Mouse (Mus musculus) stomach, postnatal 0 days (tissue): ENCODE results near the gene Cd22. TPM values are rescaled to one million over a fixed set of nuclear protein-coding genes. Genes with fewer than 3 reads are reported as not detected.

ENCODE experiments used
- ATAC-seq: fragments of 200-750 bp; cut with Nextera tagmentation; 2 replicates; pipeline ENCODE4 v1.8.0; 2017; ENCODE audit not compliant: low FRiP score, low TSS enrichment
- DNase-seq: peaks from one replicate; pipeline ENCODE4 v3.0.0-alpha.2; 2016; ENCODE audit warnings: low spot score
- H3K27ac ChIP-seq: fragments of 300-500 bp; sonication (generic); replicated peaks from 2 replicates; pipeline ENCODE4 v1.5.1; 2014; ENCODE audit warnings: mild to moderate bottlenecking, control low read depth
- H3K27me3 ChIP-seq: fragments of 300-500 bp; sonication (generic); 2 replicates; pipeline ENCODE4 v1.6.1; 2014; ENCODE audit warnings: low read length; ENCODE audit not compliant: control insufficient read depth, insufficient read depth
- H3K36me3 ChIP-seq: fragments of 300-500 bp; sonication (generic); 2 replicates; pipeline ENCODE4 v1.6.1; 2014; ENCODE audit warnings: low read length, mixed read lengths; ENCODE audit not compliant: control insufficient read depth, insufficient read depth
- H3K4me1 ChIP-seq: fragments of 300-500 bp; sonication (generic); replicated peaks from 2 replicates; pipeline ENCODE4 v1.6.1; 2014; ENCODE audit warnings: antibody characterized with exemption; ENCODE audit not compliant: control insufficient read depth, insufficient read depth
- H3K4me2 ChIP-seq: fragments of 300-500 bp; sonication (generic); replicated peaks from 2 replicates; pipeline ENCODE4 v1.6.1; 2014; ENCODE audit warnings: low read depth, mild to moderate bottlenecking, control low read depth, moderate library complexity
- H3K4me3 ChIP-seq: fragments of 300-500 bp; sonication (generic); 2 replicates; pipeline ENCODE4 v1.5.1; 2014; ENCODE audit warnings: low read depth, low read length, control low read depth
- H3K9ac ChIP-seq: fragments of 300-500 bp; sonication (generic); 2 replicates; pipeline ENCODE4 v1.6.1; 2014; ENCODE audit warnings: mild to moderate bottlenecking, low read length, control low read depth, mixed read lengths
- H3K9me3 ChIP-seq: fragments of 300-500 bp; sonication (generic); 2 replicates; pipeline ENCODE4 v1.6.1; 2016; ENCODE audit warnings: low read length; ENCODE audit not compliant: control insufficient read depth
- CTCF ChIP-seq: IDR thresholded peaks from 2 replicates; pipeline ENCODE4 v1.5.1; 2016; ENCODE audit warnings: antibody characterized with exemption, low read depth, mild to moderate bottlenecking, moderate library complexity
- EP300 ChIP-seq: optimal IDR thresholded peaks from 2 replicates; pipeline ENCODE3; 2016; ENCODE audit warnings: antibody characterized with exemption
- WGBS: fragments of 180-500 bp; shearing (Covaris S2); extraction: QIAGEN DNeasy Blood & Tissue Kit; methylation state at CpG from one replicate; pipeline ENCODE4 v1.1.7; 2014; 5-methylcytosine and 5-hydroxymethylcytosine counted together
- polyA plus RNA-seq: library from polyadenylated mRNA; unstranded; fragments of >200 nt; fragmentation: Nextera tagmentation; extraction: Ambion mirVana; gene quantifications from 2 replicates; pipeline ENCODE4 v1.2.1, GENCODE M21; 2015

The Cd22 gene
- polyA plus RNA-seq, 1 experiment from 2014 or later, result 0.05 TPM

GRCm38 (mm10) chr7:30847934-30848333 is 32.2 kb downstream of the Cd22 start:
- H3K4me1 ChIP-seq, result no peaks in the 10 kb centered on the region
- no peak for DNase-seq
- no peaks in the 10 kb centered on the region for H3K9me3 ChIP-seq
- no peaks in the 10 kb centered on the region for H3K36me3 ChIP-seq
- no peaks in the 10 kb centered on the region for H3K27me3 ChIP-seq
- no peak for TF ChIP-seq EP300
- no peak for TF ChIP-seq CTCF
- H3K4me3 ChIP-seq, result no peak overlapping the region
- no peak overlapping the region for H3K4me2 ChIP-seq
- H3K27ac ChIP-seq, result no peak overlapping the region
- H3K9ac ChIP-seq, result no peak overlapping the region
- 70% methylated on average over 6 of the region's 6 CpGs for WGBS
- ATAC-seq, result no peak

GRCm38 (mm10) chr7:30847386-30847785 is 32.8 kb downstream of the Cd22 start:
- no peak for DNase-seq
- ATAC-seq, result no peak
- no peaks in the 10 kb centered on the region for H3K4me1 ChIP-seq
- no peak overlapping the region for H3K4me2 ChIP-seq
- no peaks in the 10 kb centered on the region for H3K27me3 ChIP-seq
- WGBS, result 58% methylated on average over 5 of the region's 5 CpGs
- H3K4me3 ChIP-seq, result no peak overlapping the region
- no peak overlapping the region for H3K9ac ChIP-seq
- TF ChIP-seq EP300, result no peak
- TF ChIP-seq CTCF, result no peak
- no peaks in the 10 kb centered on the region for H3K9me3 ChIP-seq
- H3K27ac ChIP-seq, result no peak overlapping the region
- H3K36me3 ChIP-seq, result no peaks in the 10 kb centered on the region

- no peak overlapping the region for H3K27ac ChIP-seq
- H3K27me3 ChIP-seq, result no peaks in the 10 kb centered on the region
- H3K4me2 ChIP-seq, result no peak overlapping the region
- H3K4me1 ChIP-seq, result no peaks in the 10 kb centered on the region
- no peaks in the 10 kb centered on the region for H3K36me3 ChIP-seq
- DNase-seq (no peak), ATAC-seq (no peak)
- no peak overlapping the region for H3K4me3 ChIP-seq
- H3K9ac ChIP-seq, result no peak overlapping the region
- no peak for TF ChIP-seq EP300
- TF ChIP-seq CTCF, result no peak
- 50% methylated on average over 2 of the region's 2 CpGs for WGBS
- no peaks in the 10 kb centered on the region for H3K9me3 ChIP-seq
These were observed 33.6 kb downstream of the Cd22 start for GRCm38 (mm10) chr7:30846505-30847053.

- H3K4me2 ChIP-seq, result no peak overlapping the region
- H3K9ac ChIP-seq, result no peak overlapping the region
- no peak overlapping the region for H3K27ac ChIP-seq
- H3K4me3 ChIP-seq, result no peak overlapping the region
- H3K4me1 ChIP-seq, result no peaks in the 10 kb centered on the region
- WGBS, result 39% methylated on average over 7 of the region's 7 CpGs
- no peaks in the 10 kb centered on the region for H3K9me3 ChIP-seq
- no peaks in the 10 kb centered on the region for H3K27me3 ChIP-seq
- no peak for TF ChIP-seq EP300
- TF ChIP-seq CTCF, result no peak
- ATAC-seq (no peak), DNase-seq (no peak)
- no peaks in the 10 kb centered on the region for H3K36me3 ChIP-seq
These were observed 35.4 kb downstream of the Cd22 start for GRCm38 (mm10) chr7:30844676-30845297.

- Histone ChIP-seq H3K36me3 (no peaks in the 10 kb centered on the region), H3K9ac (no peak overlapping the region), H3K27ac (no peak overlapping the region), H3K4me2 (no peak overlapping the region), H3K27me3 (no peaks in the 10 kb centered on the region), H3K9me3 (no peaks in the 10 kb centered on the region), H3K4me3 (no peak overlapping the region), H3K4me1 (no peaks in the 10 kb centered on the region)
- ATAC-seq (no peak), DNase-seq (no peak)
- WGBS, result 82% methylated on average over 5 of the region's 5 CpGs
- TF ChIP-seq EP300 (no peak), CTCF (no peak)
These were observed 38.0 kb downstream of the Cd22 start for GRCm38 (mm10) chr7:30842092-30842491.

GRCm38 (mm10) chr7:30841379-30841778 is 38.8 kb downstream of the Cd22 start:
- Histone ChIP-seq H3K4me3 (no peak overlapping the region), H3K4me2 (no peak overlapping the region), H3K36me3 (no peaks in the 10 kb centered on the region), H3K27ac (no peak overlapping the region), H3K9me3 (no peaks in the 10 kb centered on the region), H3K27me3 (no peaks in the 10 kb centered on the region), H3K9ac (no peak overlapping the region), H3K4me1 (no peaks in the 10 kb centered on the region)
- WGBS, result 60% methylated on average over 4 of the region's 4 CpGs
- TF ChIP-seq EP300 (no peak), CTCF (no peak)
- DNase-seq (no peak), ATAC-seq (no peak)
